Mouse (Mus musculus) heart, embryonic 11.5 days (tissue): ENCODE results near the gene Zfp691. TPM values are rescaled to one million over a fixed set of nuclear protein-coding genes. Genes with fewer than 3 reads are reported as not detected.

ENCODE experiments used
- ATAC-seq: fragments of 200-750 bp; cut with Nextera tagmentation; replicated peaks from 2 replicates; pipeline ENCODE4 v1.8.0; 2017; ENCODE audit warnings: moderate library complexity; ENCODE audit not compliant: insufficient number of reproducible peaks, low FRiP score, low TSS enrichment
- H3K27ac ChIP-seq: fragments of 300-500 bp; sonication (generic); 2 replicates; pipeline ENCODE4 v1.5.1; 2014; ENCODE audit warnings: mild to moderate bottlenecking, low read depth, low read length
- H3K27me3 ChIP-seq: fragments of 300-500 bp; sonication (generic); 2 replicates; pipeline ENCODE4 v1.6.1; 2014; ENCODE audit warnings: mild to moderate bottlenecking, low read length, mixed read lengths; ENCODE audit not compliant: control insufficient read depth, insufficient read depth
- H3K36me3 ChIP-seq: fragments of 300-500 bp; sonication (generic); 2 replicates; pipeline ENCODE4 v1.6.1; 2014; ENCODE audit warnings: mild to moderate bottlenecking, low read length, moderate library complexity, mixed read lengths; ENCODE audit not compliant: control insufficient read depth, insufficient read depth
- H3K4me1 ChIP-seq: fragments of 300-500 bp; sonication (generic); 2 replicates; pipeline ENCODE4 v1.6.1; 2014; ENCODE audit warnings: low read length; ENCODE audit not compliant: control insufficient read depth, insufficient read depth
- H3K4me2 ChIP-seq: fragments of 300-500 bp; sonication (generic); 2 replicates; pipeline ENCODE4 v1.6.1; 2014; ENCODE audit warnings: mild to moderate bottlenecking, moderate library complexity
- H3K4me3 ChIP-seq: fragments of 300-500 bp; sonication (generic); 2 replicates; pipeline ENCODE4 v1.5.1; 2014; ENCODE audit warnings: low read depth, low read length
- H3K9ac ChIP-seq: fragments of 300-500 bp; sonication (generic); 2 replicates; pipeline ENCODE4 v1.6.1; 2014; ENCODE audit warnings: mild to moderate bottlenecking, low read depth, low read length, moderate library complexity
- H3K9me3 ChIP-seq: fragments of 300-500 bp; sonication (generic); replicated peaks from 2 replicates; pipeline ENCODE4 v1.6.1; 2016; ENCODE audit warnings: low read length; ENCODE audit not compliant: control insufficient read depth
- WGBS: fragments of 180-500 bp; shearing (Covaris S2); extraction: QIAGEN DNeasy Blood & Tissue Kit; methylation state at CpG from one replicate; pipeline ENCODE4 v1.1.7; 2014; ENCODE audit not compliant: insufficient replicate concordance; 5-methylcytosine and 5-hydroxymethylcytosine counted together
- polyA plus RNA-seq: library from polyadenylated mRNA; unstranded; fragments of >200 nt; fragmentation: Nextera tagmentation; extraction: Ambion mirVana; gene quantifications from 2 replicates; pipeline ENCODE4 v1.2.1, GENCODE M21; 2014

Zfp691 gene
- polyA plus RNA-seq, 1 experiment from 2014 or later = 13.7 TPM

GRCm38 (mm10) chr4:119162990-119163389 lies 11.0 kb downstream of the Zfp691 start:
- Histone ChIP-seq H3K36me3 (no peaks in the 10 kb centered on the region), H3K9me3 (no peaks in the 10 kb centered on the region), H3K4me2 (no peak overlapping the region), H3K9ac (no peak overlapping the region), H3K4me3 (no peak overlapping the region), H3K27ac (no peak overlapping the region), H3K27me3 (no peaks in the 10 kb centered on the region), H3K4me1 (no peaks in the 10 kb centered on the region)
- 64% methylated on average over 4 of the region's 4 CpGs for WGBS
- ATAC-seq = no peak

- no peaks in the 10 kb centered on the region for H3K4me1 ChIP-seq
- no peak overlapping the region for H3K4me2 ChIP-seq
- ATAC-seq = no peak
- H3K27me3 ChIP-seq = no peaks in the 10 kb centered on the region
- H3K9ac ChIP-seq = no peak overlapping the region
- H3K9me3 ChIP-seq = no peaks in the 10 kb centered on the region
- H3K27ac ChIP-seq = no peak overlapping the region
- no peaks in the 10 kb centered on the region for H3K36me3 ChIP-seq
- no peak overlapping the region for H3K4me3 ChIP-seq
- 71% methylated on average over 3 of the region's 3 CpGs for WGBS
Observed at GRCm38 (mm10) chr4:119161358-119161757, 12.6 kb downstream of the Zfp691 start.

DNA sequence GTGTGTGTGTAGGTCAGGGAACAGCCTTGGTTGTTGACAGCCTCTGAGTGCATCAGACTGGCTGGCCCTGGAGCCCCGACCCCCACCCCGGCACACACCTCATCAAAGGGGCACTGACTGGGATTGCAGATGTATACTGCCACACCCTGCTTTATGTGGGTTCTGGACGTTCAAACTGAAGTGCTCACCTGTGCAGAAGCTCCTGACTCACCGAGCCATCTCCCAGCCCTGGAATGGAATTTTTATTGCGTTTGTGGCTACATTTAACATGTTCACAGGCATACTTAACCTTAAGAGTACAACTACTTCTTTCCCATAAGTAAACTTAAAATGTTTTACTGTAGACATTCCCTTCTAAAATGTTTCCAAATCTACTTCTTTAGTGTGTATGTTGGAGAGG lies 16.1 kb downstream of the Zfp691 start:
- Histone ChIP-seq H3K4me3 (no peak overlapping the region), H3K4me1 (no peaks in the 10 kb centered on the region), H3K27me3 (peaks cover 2% of the 10 kb centered on the region; the same call in 1 of the 2 replicates), H3K9ac (no peak overlapping the region), H3K4me2 (no peak overlapping the region), H3K9me3 (no peaks in the 10 kb centered on the region), H3K36me3 (no peaks in the 10 kb centered on the region), H3K27ac (no peak overlapping the region)
- WGBS = 75% methylated on average over 5 of the region's 5 CpGs
- ATAC-seq = no peak

DNA sequence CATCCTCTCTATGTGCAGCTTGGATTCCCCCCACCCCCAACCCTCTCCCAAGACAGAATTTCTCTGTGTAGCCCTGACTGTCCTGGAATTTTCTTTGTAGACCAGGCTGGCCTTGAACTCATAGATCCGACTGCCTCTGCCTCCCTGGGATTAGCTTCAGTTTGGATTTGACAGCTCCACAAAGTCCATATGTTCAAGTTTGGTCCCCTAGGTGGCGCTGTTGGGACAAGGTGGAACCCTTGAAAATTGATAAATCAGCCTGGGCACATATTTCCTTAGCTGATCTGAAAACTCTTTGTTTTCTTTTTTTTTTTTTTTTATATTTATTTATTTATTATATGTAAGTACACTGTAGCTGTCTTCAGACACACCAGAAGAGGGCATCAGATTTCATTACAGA lies 16.8 kb downstream of the Zfp691 start:
- no peaks in the 10 kb centered on the region for H3K4me1 ChIP-seq
- ATAC-seq = no peak
- 31% methylated on average over 2 of the region's 2 CpGs for WGBS
- H3K4me2 ChIP-seq = no peak overlapping the region
- no peaks in the 10 kb centered on the region for H3K36me3 ChIP-seq
- no peak overlapping the region for H3K27ac ChIP-seq
- H3K9ac ChIP-seq = no peak overlapping the region
- no peaks in the 10 kb centered on the region for H3K9me3 ChIP-seq
- peaks cover 2% of the 10 kb centered on the region; the same call in 1 of the 2 replicates for H3K27me3 ChIP-seq
- no peak overlapping the region for H3K4me3 ChIP-seq

DNA sequence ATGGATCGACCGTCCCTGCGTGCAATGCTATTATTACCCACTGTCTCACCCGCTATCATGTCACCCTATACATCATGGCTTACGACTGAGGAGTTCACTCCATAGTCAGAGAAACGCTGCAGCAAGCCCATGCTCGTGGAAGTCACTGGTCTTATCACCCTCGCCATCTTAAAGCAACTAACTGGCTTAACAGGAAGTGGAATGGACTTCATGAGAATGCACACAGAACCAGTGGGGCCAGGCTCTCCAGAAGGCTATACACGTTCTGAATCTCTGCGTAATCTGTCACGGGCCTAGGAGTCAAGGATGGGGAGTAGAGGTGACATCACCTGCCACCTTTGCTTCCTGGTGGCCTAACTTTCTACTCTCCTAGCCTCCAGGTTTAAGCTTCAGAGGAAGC lies 25.3 kb downstream of the Zfp691 start:
- no peak overlapping the region for H3K9ac ChIP-seq
- peaks cover 4% of the 10 kb centered on the region; the same call in 1 of the 2 replicates for H3K4me1 ChIP-seq
- H3K9me3 ChIP-seq = no peaks in the 10 kb centered on the region
- H3K4me3 ChIP-seq = no peak overlapping the region
- no peak overlapping the region for H3K4me2 ChIP-seq
- H3K27ac ChIP-seq = no peak overlapping the region
- no peaks in the 10 kb centered on the region for H3K36me3 ChIP-seq
- H3K27me3 ChIP-seq = peaks cover 13% of the 10 kb centered on the region; the same call in 1 of the 2 replicates
- 71% methylated on average over 11 of the region's 11 CpGs for WGBS
- ATAC-seq = no peak

GRCm38 (mm10) chr4:119147347-119147746 lies 26.6 kb downstream of the Zfp691 start:
- no peak for ATAC-seq
- Histone ChIP-seq H3K4me2 (no peak overlapping the region), H3K9ac (no peak overlapping the region), H3K27me3 (peaks cover 13% of the 10 kb centered on the region; the same call in 1 of the 2 replicates), H3K4me1 (peaks cover 4% of the 10 kb centered on the region; the same call in 1 of the 2 replicates), H3K36me3 (no peaks in the 10 kb centered on the region), H3K27ac (no peak overlapping the region), H3K9me3 (no peaks in the 10 kb centered on the region), H3K4me3 (no peak overlapping the region)
- 84% methylated on average over 5 of the region's 5 CpGs for WGBS

- H3K4me2 ChIP-seq = no peak overlapping the region
- H3K36me3 ChIP-seq = no peaks in the 10 kb centered on the region
- H3K27me3 ChIP-seq = peaks cover 13% of the 10 kb centered on the region; the same call in 1 of the 2 replicates
- no peak for ATAC-seq
- H3K9me3 ChIP-seq = no peaks in the 10 kb centered on the region
- H3K4me1 ChIP-seq = peaks cover 4% of the 10 kb centered on the region; the same call in 1 of the 2 replicates
- WGBS = 77% methylated on average over 7 of the region's 7 CpGs
- no peak overlapping the region for H3K27ac ChIP-seq
- H3K9ac ChIP-seq = no peak overlapping the region
- H3K4me3 ChIP-seq = no peak overlapping the region
Observed at GRCm38 (mm10) chr4:119146816-119147215, 27.2 kb downstream of the Zfp691 start.

DNA sequence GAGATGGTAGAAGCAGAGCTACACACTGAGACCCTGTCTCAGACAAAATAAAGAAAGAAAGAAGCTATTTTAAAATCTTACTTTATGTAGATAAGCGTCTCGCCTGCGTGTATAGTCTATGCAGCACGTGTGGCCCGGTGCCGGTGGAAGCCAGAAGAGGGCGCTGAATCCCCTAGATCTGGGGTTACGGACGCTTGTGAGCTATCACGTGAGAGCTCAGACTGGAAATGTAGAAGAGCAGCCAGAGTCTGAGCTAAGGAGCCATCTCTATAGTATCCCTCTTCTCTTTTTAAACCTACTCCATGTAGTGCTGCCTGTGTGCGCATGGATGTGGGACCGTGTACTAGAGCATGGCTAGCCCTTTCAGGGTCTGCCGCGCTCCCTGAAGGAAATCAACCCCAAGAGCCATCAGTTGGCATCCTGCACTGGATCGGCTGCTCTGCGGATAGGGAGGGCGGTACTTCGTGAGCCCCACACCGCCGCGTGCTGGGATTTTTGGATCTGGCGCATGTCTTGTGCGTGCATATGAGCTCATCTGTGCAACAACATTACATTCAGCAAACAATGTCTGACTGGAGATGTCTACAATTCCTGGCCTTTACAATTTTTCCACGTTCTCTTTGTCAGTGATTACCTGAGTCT lies 31.6 kb downstream of the Zfp691 start:
- H3K36me3 ChIP-seq = peaks cover 4% of the 10 kb centered on the region
- H3K4me3 ChIP-seq = peak overlapping the region; percentile 23; the same call in 1 of the 2 replicates
- peak overlapping the region; percentile 59 for H3K4me2 ChIP-seq
- H3K9me3 ChIP-seq = no peaks in the 10 kb centered on the region
- H3K4me1 ChIP-seq = 0 out of 2 replicates have a peak, but pooled peaks cover 2% of the 10 kb centered on the region
- peaks cover 4% of the 10 kb centered on the region; the same call in 1 of the 2 replicates for H3K27me3 ChIP-seq
- H3K9ac ChIP-seq = 0 out of 2 replicates have a peak overlapping the region, but pooled peaks have one; percentile 39
- ATAC-seq = peak; percentile 53
- 23% methylated on average over 24 of the region's 24 CpGs for WGBS
- H3K27ac ChIP-seq = no peak overlapping the region

DNA sequence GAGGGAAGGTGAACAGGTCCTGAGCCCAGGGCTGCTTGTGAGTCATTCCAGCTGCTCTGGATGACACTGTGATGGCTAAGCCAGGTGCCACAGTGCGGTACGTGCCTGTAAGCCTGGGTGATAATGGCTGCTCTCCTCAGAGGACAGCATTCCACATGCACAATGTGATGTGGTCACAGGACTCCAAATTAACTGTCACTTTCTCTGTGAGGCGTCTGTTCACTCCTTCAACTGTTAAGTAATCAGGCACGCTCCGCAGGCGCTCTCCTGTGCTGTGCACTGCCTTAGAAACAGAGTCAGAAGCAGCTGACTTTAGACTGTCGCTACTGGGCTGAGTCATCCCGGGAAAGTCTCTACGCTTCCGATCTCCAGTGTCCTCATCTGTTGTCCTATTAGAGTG lies 32.8 kb downstream of the Zfp691 start:
- H3K27me3 ChIP-seq = peaks cover 2% of the 10 kb centered on the region; the same call in 1 of the 2 replicates
- H3K27ac ChIP-seq = peak overlapping the region; percentile 10
- ATAC-seq = no peak; the same call in 1 of the 2 replicates
- H3K4me3 ChIP-seq = no peak overlapping the region
- H3K9ac ChIP-seq = no peak overlapping the region
- 29% methylated on average over 10 of the region's 10 CpGs for WGBS
- 0 out of 2 replicates have a peak, but pooled peaks cover 2% of the 10 kb centered on the region for H3K4me1 ChIP-seq
- peaks cover 16% of the 10 kb centered on the region for H3K36me3 ChIP-seq
- H3K9me3 ChIP-seq = no peaks in the 10 kb centered on the region
- H3K4me2 ChIP-seq = peak overlapping the region; percentile 24; the same call in 1 of the 2 replicates
